Mouse (Mus musculus) spleen, adult 12 weeks (tissue): ENCODE measurements at regions not wholly inside any gene's neighbourhood (a gene's known extent, or its start where the extent isn't known, plus 50 kb on each side); places are given as distances from the start of the nearest gene placed in this dataset.
A peak's percentile ranks its signal among the peaks of the same experiment; 100 is the strongest.

Experiments used
- DNase-seq: peaks from one replicate; pipeline ENCODE4 v3.0.0; 2022; ENCODE audit warnings: low spot score

DNA sequence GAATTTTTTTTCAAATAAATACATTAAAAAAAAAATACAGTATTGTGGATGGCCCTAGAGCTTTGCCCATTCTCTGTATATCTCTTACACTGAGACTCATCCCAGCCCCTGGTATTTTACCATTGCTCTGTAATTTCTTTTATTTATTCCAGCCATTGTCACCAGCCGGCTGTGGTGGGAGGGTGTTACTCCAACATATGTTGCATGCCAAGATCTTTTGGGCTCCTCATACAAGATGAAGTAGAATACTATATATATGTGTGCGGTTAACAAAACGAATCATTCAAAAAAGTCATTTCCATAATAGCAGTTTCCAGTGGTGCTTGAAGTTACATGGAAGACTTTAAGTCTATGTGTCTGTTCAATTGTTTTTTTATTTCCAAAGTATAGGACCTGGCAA is 268.0 kb upstream of the Npvf start:
- no peak for DNase-seq

DNA sequence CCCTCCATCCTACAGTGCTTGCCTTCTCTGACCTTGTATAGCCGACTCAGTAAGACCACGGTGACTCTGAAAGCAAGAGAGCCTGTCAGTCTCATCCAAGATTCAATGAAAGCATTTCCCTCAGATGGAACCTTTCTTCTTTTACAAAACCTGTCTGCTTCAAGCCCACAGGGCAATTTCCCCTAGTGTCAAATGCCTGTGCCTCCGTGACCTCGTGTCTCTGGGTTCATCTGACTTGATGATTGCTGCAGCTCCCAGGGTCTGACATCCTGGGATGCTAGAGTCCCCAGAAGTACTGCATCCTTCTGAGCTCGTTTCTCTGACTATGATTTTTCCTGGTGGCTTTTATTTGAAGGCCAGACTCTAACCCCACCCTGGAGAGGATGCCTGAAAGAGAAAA is 270.3 kb upstream of the Npvf start:
- no peak for DNase-seq

DNA sequence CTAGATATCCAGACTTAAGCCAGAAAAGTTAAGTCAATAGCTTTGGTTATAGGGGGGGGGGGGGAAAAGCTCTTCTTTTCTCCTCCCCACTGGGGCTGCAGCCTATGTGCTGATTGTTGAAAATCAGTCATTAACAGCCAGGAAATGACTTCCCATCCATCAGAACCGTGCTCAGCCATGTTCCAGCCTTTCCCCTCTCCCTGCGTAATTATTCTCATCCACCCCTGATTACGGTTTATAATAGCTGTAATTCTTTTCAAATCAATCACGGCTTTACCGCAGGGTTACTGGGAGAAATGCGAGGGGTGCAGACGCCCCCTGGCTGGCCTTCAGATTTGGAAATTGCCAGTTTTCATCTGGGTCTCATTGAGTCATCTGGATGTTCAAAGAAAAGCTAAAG is 270.8 kb upstream of the Npvf start:
- no peak for DNase-seq

DNA sequence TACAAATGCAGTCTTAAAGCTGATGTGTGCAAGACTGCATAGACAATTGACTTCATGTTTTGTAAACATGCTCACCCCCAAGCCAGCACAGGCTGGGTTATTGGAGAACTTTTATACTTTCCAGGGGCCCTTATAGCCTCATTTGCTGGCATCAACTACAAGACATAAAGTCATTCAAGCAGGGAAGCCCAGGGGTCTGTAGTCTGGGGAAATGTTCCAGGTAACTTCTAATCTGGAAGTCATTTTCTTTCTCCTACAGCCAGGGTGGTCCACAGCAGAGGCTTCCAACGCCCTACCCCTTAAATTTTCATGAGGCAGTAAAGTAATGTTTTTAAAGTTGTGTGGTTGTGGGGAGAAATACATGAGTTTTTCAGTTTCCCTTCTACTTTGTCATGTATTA is 272.1 kb upstream of the Npvf start:
- DNase-seq: no peak

DNA sequence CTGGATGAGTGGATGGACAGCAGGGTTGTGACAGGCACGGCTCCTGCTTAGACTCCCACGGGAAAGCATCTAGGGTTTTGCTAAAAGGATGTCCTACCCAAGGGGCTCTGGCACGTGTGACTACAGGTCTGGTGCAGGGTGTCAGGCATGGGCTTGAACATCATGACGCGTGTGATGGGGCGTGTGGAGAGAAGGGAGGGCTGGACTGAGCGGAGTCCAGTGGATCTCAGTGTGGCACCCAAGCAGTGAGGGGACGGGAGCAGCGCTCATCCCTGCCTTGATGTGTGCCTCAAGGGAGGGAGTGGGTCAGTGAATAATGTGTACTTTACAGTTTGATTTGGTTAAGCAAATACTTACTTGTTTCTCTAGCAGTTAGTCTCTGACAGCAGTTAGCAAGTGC is 275.3 kb upstream of the Npvf start:
- no peak for DNase-seq

DNA sequence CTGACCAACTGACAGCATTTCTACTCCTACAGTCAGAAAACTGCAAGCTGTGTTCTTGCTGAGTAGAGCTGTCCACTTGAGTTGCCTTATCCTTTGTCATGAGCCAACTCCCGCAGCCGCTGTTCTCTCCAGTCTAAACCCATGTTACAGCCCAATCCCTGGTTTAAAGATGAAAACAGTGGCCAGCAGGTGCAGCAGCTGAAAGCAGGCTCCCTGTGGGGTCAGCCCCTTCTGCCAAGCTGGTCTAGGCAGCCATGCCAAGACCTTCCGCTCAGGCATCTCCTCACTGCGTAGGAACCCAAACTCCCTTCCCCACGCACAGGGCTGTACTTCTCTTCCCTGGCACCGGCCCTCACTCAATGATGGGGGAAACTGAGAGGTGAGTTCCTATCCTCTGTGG is 279.3 kb upstream of the Npvf start:
- DNase-seq: no peak

DNA sequence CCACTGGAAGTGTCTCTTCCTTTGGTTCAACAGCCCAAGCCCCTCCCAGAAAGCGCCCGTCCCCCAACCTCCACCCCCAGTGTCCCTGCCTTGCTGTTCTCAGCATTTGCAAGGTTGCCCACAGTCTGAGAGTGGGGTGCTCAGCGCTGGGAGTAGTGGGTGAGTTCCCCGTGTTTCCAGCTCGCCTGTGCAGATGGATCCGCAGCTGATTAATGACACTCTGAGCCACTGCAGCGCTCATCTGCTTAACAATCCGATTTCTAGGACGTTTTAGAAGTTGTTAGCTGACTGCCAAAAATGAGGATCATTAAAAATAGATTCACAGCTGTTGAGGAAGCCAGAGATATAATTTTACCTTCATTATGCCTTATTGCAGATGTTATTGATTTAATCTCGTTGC is 280.0 kb upstream of the Npvf start:
- no peak for DNase-seq

DNA sequence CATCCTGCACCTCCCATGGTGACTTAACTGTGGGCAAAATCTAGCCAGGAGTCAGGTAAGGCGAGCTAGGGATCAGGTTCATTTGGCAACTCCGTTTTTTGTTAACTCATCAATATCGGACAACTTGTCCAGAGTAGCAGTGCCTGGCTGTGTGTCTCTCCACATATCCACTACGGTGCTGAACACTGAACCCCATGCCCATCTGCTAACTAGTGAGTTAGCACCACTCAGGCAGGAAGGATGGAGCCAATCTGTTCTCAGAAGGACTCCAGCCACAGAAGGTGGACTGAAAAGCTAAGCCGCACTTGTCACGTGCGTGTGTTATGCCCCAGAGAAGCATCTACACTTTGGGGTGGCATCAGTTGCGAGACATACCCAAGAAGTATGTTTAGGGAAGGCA is 282.1 kb upstream of the Npvf start:
- DNase-seq: no peak

DNA sequence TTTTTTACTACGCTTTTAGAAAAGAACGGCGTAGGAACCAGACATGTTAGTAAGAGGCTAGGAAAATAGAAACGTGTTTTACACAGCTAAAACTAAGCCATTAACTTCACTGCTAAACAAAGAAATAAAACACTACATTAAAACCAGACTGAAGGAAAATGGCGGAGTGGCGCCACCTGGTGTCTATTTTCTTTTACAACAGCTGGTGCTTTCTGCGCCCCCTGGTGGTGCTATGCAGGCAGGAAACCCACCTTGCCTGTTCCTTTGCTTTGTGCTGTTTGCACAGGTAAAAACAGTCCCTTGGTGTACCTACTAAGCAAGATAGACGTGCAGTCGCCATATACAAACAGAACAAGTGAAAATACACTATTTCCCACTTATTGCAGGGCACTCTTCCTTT is 282.9 kb upstream of the Npvf start:
- peak; percentile 35 for DNase-seq

DNA sequence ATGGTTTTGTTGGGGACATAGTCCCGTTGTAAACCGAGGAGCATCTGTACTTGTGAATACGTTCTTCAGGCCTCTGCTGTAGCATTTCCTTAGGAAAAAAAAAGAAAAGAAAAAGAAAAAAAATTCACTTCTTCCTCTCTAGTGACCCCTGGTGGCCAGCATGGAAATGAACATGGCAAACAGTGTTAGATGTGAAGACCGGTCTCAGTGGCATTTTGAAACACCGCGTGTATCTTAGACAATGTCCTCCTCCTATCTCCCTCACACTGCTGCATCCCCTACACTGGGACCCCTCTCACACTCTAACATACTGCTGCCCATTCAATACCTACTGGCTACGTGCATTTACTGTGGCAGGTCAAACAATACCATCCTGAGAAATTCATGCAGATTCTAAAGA is 284.6 kb upstream of the Npvf start:
- no peak for DNase-seq

DNA sequence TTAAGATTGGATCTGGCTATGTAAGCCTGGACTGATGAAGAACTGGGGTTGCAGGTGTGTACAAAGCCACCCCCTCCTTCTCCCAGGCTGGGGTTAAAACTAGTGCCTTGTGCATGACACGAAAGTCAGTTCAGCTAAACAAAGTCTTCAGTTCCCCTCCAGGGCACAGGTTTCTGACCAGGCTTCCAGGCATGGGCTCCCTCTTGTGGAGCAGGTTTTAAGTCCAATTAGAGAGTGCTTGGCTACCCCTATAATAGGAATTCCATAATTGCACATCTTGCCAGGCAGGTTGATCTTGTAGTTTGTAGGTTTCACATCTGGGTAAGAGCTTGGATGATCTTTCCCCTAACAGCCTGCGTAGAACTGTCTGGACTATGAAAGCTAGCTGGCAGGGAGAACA is 285.2 kb upstream of the Npvf start:
- DNase-seq: no peak

DNA sequence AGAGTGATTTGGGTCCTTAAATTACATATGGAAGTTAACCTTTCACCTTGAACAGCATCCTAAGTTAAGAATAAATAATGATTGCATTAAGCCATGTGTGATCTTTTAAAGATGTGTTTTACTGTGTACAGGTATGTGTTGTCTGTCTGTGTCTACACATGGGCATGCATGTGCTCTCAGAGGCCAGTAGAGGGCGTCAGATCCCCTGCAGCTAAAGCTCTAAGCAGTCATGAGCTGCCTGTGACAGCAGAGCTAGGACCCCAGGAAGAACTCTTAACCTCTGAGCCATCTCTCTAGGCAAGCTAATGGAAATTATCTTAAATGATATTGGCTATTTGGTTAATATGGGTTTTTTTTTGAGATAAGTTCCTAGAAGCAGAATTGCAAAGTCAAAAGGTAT is 285.9 kb upstream of the Npvf start:
- DNase-seq: no peak

DNA sequence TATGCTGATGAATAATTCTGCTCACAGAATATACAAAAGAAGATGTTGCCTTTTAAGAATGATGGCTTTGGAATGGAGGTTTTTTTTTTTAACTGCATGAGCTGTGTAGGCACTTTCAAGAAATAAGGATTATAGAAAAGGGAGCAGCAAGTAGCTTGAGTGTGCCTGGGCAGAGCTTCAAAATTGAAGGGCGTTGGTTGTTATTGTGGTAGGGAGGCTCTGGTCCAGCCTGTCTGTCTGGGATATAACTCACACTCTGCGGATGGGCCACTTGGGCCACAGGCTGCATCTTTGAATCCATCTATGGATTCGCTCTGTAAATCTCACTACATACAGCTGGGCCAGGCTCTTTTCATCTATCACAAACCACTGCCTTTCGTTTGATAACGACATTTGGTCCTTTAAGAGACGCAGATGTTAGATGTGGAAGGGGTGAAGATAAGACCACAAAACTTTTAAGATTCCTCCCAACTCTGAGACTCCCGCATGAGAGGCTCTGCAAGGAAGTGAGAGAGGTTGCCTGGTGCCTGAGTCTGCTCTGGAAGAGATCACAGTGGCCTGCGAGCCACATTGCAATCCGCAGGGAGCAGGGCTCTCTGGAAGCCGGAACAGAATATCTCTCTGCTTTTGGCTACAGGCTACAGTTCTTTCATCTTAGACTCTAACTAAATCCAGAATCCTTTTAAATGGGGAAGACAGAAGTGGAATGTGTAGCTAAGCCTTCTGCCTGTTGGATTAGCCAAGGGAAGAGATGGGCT is 286.6 kb upstream of the Npvf start:
- DNase-seq: no peak

DNA sequence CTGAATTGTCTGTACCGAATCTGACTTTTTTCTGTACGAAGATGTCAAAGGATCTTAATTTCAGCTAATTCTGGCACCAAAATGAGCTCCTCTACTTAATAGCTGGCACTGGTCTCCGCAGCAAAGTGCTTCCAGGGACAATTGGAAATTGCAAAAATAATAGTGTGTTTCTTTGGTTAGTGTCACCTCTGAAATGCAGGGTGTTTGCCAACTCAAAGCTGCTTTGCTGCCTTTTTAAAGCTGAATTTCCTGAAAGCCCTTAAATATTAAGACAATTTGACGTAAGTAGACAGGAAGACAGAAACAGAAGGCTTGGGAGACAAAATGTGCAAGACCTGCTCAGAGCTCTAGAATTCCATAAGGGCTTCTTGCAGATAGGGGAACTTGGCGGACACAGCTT is 288.5 kb upstream of the Npvf start:
- no peak for DNase-seq

DNA sequence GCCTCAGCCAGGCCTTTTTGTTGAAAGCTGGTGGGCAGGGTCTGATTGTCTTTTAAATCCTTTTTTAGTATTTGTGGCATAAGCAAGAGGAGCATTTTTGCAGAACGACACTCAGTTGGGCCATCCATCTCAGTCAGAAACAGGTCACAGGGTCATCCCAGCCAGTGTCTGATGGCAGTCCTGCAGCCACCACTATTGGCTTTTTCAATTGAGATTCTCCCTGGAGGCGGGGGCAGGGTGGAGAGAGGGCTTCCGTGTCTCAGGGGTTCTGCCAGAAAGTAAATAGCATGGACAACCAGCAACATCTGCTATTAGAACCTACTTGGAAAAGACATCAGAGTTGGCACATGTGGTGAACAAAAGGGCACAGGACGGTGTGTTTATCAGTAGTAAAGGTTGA is 293.8 kb upstream of the Npvf start:
- no peak for DNase-seq

DNA sequence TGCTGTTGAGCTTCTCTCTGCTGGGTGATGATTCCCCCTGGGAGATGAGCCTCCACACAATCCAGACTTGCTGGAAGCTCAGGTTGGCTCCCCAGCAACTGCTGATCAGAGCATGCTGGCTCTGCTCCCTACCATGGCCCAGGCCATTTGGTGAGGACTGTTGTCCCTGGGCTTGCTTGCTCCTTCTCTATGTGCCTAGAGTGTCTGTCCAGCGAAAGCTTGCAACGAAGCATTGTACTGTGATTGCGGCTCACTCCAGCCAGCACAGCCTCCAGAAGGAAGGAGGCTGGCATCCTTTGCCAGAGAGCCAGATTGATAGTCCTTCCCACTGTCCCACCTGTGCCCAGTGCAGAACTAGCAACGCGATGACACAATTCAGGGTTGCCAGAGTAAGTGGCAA is 295.1 kb upstream of the Npvf start:
- DNase-seq: no peak

DNA sequence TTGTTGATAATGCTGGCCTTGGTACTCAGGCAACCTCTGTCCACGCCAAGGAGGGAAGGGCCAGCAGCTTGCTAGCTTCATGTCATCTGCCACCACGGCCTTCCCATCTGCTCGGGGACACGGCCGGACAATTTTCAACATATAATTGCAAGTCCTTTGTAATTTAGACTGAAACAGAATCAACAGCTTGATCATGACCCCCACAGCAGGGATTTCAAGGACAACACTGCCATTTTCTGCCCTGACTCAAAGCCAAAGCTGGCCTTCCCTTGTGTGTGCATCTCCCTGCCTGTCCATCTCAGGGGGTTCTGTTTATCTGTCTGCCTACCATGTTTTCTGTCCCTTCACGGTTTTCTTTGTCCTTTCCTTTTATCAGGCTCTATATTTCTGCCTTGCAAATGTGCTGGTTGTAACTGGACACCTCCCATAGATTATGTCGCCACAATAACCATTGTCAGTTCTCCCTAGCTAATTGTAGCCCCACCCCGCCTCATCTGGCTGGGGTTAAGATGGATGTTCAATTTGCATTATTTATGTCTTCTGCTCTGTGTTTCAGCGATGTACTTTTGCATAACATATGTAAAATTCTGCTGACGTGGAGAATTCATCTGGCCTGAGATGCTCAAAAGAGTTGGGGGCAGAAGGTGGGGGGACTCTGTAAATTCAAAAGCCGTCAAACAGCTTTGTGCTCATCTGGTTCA is 295.8 kb upstream of the Npvf start:
- no peak for DNase-seq

DNA sequence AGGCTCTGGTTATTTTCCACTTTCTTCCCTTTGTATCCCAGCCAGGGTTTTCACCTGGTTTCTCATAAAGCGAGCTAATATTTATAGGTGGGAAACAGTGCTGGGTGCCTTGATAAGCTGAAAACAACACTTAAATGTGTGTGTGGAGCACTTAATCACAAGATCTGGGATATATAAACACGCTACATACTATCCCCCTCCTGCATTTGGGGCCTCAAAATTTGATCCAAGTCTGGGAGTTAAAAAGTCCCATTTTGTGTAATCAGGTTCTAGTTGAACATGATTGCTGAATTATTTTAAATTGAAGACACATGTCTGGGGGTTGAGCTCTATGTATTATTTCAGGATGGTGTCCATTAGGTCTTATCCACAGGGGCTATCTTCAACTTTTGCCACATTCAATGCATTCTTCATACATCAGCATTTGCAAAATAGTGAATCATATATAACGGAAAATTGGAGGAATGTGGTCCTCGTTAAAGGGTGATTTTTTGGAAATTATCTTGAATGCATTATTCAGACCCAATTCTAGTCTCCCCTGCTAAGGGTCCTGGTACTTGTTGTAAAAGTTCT is 303.2 kb upstream of the Npvf start:
- no peak for DNase-seq

DNA sequence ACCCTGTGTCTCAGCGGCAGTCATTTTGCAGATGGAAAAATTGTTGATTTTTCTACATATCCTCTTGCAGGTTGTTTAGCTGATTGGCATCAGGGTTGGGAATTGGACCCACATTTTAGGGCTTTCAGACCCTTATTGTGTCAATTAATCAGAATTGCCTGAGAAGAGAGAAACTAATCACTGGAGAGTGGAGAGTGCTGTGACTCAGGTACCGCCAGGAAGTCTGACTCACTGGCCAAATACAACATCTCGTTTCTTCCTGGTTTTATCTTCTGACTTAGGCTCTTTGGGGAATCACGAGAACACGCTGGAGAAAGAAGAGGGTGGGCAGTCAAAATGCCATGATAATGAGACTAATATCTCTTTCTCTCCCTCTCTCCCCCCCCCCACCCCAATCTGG is 306.1 kb upstream of the Npvf start:
- DNase-seq: no peak

DNA sequence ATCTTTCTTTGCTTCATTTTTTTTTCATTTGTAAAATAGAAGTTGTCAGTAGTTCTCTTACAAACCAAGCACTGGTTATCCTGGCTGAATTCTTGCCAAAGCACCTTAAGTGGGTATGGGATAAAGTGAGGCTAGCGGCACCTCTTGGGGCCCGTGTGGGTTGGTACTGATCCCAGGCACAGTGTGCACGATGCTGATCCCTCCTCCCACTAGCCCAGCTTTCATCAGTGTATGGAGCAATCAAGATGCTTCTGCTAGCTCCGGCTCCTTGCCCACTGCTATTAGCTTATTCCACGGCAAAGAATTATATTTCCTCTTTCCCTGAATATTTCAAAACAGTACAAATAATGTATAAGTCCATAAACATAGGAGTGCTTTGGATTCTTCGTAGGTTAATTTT is 307.4 kb upstream of the Npvf start:
- DNase-seq: no peak

DNA sequence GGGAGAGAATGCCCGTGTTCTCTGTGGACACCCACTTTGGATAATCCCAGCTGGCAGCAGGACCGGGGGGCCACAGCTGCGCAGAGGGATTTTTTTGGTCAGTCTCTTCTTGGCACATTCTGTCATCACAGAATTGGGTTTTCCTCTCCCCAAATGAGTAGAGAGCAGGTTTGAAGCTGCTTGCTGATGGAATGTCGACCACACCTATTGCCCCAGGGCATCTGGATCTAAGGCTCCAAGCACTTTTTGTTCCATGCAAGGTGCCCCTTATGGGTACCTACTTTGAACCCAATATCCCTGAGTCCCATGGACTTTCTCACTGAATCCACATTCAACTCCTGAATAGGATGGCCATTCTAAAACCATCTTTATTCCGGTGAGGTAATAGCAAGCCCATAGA is 314.3 kb upstream of the Npvf start:
- DNase-seq: no peak

DNA sequence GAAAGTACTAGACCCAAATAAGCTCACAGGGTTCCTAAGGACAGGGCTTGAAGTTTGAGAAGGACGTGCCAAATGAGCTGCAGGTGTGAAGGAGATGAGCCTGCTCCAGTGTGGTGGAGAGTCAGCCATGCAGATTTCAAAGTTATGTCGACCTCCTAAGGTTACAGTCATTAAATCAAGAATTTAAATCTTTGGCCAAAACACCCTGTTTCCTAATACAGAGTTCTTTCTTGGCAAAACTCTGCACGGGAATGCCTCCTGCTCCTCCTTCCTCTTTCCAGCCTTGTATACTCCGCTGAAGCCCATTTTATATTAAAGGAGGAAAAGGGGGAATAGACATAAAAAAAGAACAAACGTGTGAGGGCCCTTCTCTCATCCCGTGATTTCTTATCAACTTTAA is 315.1 kb upstream of the Npvf start:
- DNase-seq: no peak

DNA sequence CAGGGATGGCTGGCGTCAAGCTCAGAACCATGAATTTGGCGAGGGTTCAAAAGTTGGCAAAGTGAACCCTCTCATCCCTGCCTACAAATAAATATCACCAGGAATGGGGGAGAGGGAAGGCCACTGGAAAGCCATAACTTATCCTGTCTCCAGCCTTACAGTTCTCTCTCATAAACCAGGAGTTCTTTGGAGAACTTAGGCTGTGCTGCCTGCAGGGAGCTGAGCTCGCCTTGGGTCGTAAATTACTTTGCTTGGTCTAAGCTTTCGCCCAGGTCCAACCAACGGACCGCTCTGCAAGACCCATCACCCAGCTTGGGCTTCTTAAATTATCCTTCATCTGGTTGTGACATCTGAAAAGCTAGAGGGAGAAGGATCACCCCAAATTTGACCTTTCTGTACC is 315.8 kb upstream of the Npvf start:
- no peak for DNase-seq

DNA sequence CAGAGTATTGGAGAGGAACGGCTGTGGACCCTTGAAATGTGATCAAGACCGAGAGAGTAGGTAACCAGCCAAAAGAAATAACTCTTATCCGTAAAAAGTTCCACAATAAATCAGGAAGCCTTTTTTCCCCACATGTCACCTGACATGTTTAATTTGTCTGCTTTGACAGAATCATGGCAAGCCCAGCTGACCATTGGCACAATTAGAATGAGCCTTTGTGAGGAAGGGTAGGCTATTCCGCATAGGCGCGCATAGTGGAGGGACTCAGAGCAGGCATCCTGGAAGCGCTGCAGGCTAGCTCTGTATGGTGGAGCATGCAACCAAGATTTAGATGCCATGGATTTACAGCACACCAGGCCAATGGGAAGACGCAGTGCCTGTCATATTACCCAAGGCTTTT is 316.5 kb upstream of the Npvf start:
- no peak for DNase-seq
